Mouse (Mus musculus): ENCODE results near the gene Cpeb3. TPM values are rescaled to one million over a fixed set of nuclear protein-coding genes. Genes with fewer than 3 reads are reported as not detected.
"Not testable (repeated sequence)": the region's sequence is repeated elsewhere in the genome, so short reads cannot be mapped to it uniquely, and the experiment has no call there.

The Cpeb3 gene
- polyA plus RNA-seq, 1 experiment, result 2.2 TPM

DNA sequence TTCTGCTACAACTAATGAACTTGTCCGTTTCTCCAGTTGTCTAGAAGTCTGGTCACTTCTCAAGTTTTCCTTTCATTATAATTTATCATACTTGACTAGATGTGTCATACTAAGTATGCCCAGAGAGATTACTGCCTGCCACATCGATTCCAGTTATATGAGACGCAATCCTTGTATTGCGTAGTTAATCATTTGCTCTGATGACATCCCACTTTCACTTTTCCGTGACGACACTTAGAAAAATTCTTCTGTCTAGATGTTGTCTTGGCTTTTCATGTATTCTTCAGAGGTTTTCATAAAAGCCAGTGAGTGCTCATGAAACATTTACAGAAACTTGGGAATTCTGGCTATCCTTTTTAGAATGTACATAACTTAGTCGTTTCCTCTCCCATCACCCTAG, 585 bp upstream of the Cpeb3 start:
- Histone ChIP-seq H3K4me3 (ENCODE audit: insufficient read depth, low read length) (peak overlapping the region; percentile 97), H3K4me1 (ENCODE audit: control insufficient read depth, insufficient read depth, low read length) (peaks cover 5% of the 10 kb centered on the region), H3K27ac (ENCODE audit: insufficient read depth, low read length) (peak overlapping the region; percentile 92)
- TF ChIP-seq CTCF (IDR thresholded peaks at IDR 0.05; ENCODE audit: borderline replicate concordance, insufficient read depth, low read length) (no peak), POLR2A (IDR thresholded peaks at IDR 0.05; ENCODE audit: low read depth, low read length) (no peak)

DNA sequence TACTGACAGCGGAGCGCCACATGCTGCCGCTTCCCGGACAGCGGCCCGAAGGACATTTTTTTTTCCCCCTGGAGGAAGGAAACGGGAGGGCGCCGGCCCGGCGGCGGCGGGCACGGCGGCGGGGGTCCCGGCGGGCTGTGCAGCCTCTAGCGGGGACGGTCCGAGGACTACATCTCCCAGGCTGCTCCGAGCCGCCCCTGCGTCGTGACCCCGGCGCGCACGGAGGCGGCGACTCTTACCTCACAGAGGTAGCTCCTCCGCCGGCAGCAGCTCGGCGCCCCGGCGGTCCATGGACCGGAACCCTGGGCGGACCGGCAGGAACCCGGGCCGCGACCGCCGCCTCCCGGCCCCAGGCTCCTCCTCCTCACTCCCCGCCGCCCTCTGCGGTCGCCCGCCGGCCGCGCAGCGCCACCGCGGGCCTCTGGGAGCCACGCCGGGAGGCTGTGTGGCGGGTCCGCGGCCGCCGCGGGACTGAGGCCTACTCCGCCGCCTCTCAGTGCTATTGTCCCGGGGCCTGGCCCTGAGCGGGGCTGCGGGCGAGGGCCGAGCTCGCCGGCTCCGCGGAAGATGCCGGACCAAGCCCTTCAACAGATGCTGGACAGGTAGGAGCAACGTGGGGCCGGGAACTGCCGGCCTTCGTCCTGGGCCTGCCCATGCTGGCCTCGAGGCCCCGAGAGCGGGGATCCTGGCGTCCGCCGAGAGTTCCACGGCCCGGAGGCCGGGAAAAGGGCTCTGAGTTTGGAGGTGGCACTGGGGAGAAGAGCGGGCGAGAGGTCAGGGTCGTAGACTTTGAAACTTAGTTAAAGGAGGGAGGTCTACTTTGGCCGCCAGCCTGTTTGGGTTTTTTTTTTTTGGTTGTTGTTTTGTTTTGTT, 862 bp downstream of the Cpeb3 start, which contains the start of gene March5:
Gene March5 (plus strand): TSS at position 241 of the 873 bp plus-strand sequence.
- TF ChIP-seq CTCF (IDR thresholded peaks at IDR 0.05; ENCODE audit: borderline replicate concordance, insufficient read depth, low read length), result no peak
- TF ChIP-seq POLR2A (IDR thresholded peaks at IDR 0.05; ENCODE audit: low read depth, low read length), result peak; percentile 58
- H3K4me3 ChIP-seq (ENCODE audit: insufficient read depth, low read length), result peak within 1 kb of the TSS; percentile 97
- peak within 1 kb of the TSS; percentile 92 for H3K27ac ChIP-seq (ENCODE audit: insufficient read depth, low read length)
- H3K4me1 ChIP-seq (ENCODE audit: control insufficient read depth, insufficient read depth, low read length), result peaks cover 5% of the 10 kb centered on the region

- peak overlapping the region; percentile 97 for H3K4me3 ChIP-seq (ENCODE audit: insufficient read depth, low read length)
- TF ChIP-seq CTCF (IDR thresholded peaks at IDR 0.05; ENCODE audit: borderline replicate concordance, insufficient read depth, low read length) (no peak), POLR2A (IDR thresholded peaks at IDR 0.05; ENCODE audit: low read depth, low read length) (0 out of 2 replicates have a peak, but pooled peaks have one; percentile 20)
- peaks cover 5% of the 10 kb centered on the region for H3K4me1 ChIP-seq (ENCODE audit: control insufficient read depth, insufficient read depth, low read length)
- no peak overlapping the region for H3K27ac ChIP-seq (ENCODE audit: insufficient read depth, low read length)
These were observed 1.6 kb downstream of the Cpeb3 start for GRCm38 (mm10) chr19:37206641-37207302.

DNA sequence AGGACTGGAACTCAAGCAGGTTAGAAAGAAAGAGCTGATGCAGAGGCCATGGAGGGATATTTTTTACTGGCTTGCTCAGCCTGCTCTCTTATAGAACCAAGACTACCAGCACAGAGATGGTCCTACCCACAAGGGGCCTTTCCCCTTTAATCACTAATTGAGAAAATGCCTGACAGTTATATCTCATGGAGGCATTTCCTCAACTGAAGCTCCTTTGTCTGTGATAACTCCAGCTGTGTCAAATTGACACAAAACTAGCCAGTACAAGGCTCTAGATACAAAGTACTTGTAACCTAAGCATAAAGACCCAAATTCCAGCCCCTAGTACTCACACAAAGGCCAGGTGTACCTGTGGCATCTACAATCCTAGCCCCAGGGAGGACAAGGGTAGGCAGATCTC, 3.2 kb downstream of the Cpeb3 start:
- H3K27ac ChIP-seq (ENCODE audit: insufficient read depth, low read length); H3K4me1 ChIP-seq (ENCODE audit: control insufficient read depth, insufficient read depth, low read length); H3K4me3 ChIP-seq (ENCODE audit: insufficient read depth, low read length): not testable (repeated sequence)

DNA sequence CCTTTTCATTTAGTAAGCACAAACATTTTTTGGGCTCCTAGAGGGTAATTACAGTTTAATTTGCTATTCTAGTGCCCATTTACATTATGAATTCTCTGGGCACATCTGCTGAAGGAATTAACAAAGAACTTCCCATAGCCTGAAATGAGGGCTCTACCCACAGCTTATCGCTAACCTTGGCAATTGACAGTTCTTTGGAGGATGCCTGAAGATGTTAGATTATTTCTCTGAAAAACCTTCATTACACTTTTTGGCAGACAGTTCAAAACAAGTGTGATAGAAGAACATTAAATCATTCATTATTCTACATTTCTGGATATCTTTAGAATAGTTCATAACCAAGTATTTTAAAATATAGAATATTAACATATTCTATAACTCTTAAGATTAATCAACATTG, 5.0 kb downstream of the Cpeb3 start:
- Histone ChIP-seq H3K4me3 (ENCODE audit: insufficient read depth, low read length) (no peak overlapping the region), H3K27ac (ENCODE audit: insufficient read depth, low read length) (no peak overlapping the region), H3K4me1 (ENCODE audit: control insufficient read depth, insufficient read depth, low read length) (no peaks in the 10 kb centered on the region)
- TF ChIP-seq POLR2A (IDR thresholded peaks at IDR 0.05; ENCODE audit: low read depth, low read length), result no peak
- TF ChIP-seq CTCF (IDR thresholded peaks at IDR 0.05; ENCODE audit: borderline replicate concordance, insufficient read depth, low read length), result no peak

GRCm38 (mm10) chr19:37199889-37200288, 8.5 kb downstream of the Cpeb3 start:
- Histone ChIP-seq H3K4me3 (ENCODE audit: insufficient read depth, low read length) (no peak overlapping the region), H3K4me1 (ENCODE audit: control insufficient read depth, insufficient read depth, low read length) (no peaks in the 10 kb centered on the region), H3K27ac (ENCODE audit: insufficient read depth, low read length) (no peak overlapping the region)
- no peak for TF ChIP-seq CTCF (IDR thresholded peaks at IDR 0.05; ENCODE audit: borderline replicate concordance, insufficient read depth, low read length)

- no peak for TF ChIP-seq POLR2A (IDR thresholded peaks at IDR 0.05; ENCODE audit: low read depth, low read length)
- TF ChIP-seq CTCF (IDR thresholded peaks at IDR 0.05; ENCODE audit: borderline replicate concordance, insufficient read depth, low read length), result no peak
- Histone ChIP-seq H3K4me1 (ENCODE audit: control insufficient read depth, insufficient read depth, low read length) (no peaks in the 10 kb centered on the region), H3K4me3 (ENCODE audit: insufficient read depth, low read length) (no peak overlapping the region), H3K27ac (ENCODE audit: insufficient read depth, low read length) (no peak overlapping the region)
These were observed 10.1 kb downstream of the Cpeb3 start for GRCm38 (mm10) chr19:37198165-37198880.

GRCm38 (mm10) chr19:37192475-37193058, 15.8 kb downstream of the Cpeb3 start:
- no peaks in the 10 kb centered on the region for H3K4me1 ChIP-seq (ENCODE audit: control insufficient read depth, insufficient read depth, low read length)
- no peak overlapping the region for H3K27ac ChIP-seq (ENCODE audit: insufficient read depth, low read length)
- no peak overlapping the region for H3K4me3 ChIP-seq (ENCODE audit: insufficient read depth, low read length)
- TF ChIP-seq CTCF (IDR thresholded peaks at IDR 0.05; ENCODE audit: borderline replicate concordance, insufficient read depth, low read length) (no peak), POLR2A (IDR thresholded peaks at IDR 0.05; ENCODE audit: low read depth, low read length) (no peak)

DNA sequence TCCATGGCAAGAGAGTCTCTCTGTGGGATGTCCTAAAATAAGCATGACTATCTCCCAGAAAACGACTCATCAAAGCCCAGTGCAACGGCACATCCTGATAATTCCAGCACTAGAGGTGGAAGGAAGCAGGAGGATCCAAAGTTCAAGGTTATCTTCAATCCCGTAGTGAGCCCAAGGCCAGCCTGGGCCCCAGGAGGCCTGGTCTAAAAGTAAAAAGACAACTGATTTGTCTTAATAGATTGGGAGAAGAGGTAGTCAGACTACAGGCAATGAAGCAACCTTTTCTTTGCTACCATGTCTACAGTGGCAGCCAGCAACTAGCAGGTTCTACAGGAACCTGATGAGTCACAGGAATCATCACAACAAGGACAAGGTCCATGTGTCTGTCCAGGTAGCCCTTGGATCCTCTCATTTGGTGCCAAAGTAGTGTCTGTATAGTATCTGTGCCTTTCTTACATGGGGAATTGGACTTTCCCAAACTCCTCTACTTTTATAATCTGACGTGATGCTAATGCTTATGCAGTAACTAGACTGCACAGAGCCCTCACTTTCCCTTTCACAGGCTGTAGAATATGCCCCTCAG, 19.9 kb downstream of the Cpeb3 start:
- no peaks in the 10 kb centered on the region for H3K4me1 ChIP-seq (ENCODE audit: control insufficient read depth, insufficient read depth, low read length)
- no peak overlapping the region for H3K4me3 ChIP-seq (ENCODE audit: insufficient read depth, low read length)
- TF ChIP-seq CTCF (IDR thresholded peaks at IDR 0.05; ENCODE audit: borderline replicate concordance, insufficient read depth, low read length), result no peak
- TF ChIP-seq POLR2A (IDR thresholded peaks at IDR 0.05; ENCODE audit: low read depth, low read length), result no peak
- no peak overlapping the region for H3K27ac ChIP-seq (ENCODE audit: insufficient read depth, low read length)
